Mouse (Mus musculus) hindbrain, embryonic 12.5 days (tissue): ENCODE measurements around the gene Hacd4. TPM values are rescaled to one million over a fixed set of nuclear protein-coding genes. Genes with fewer than 3 reads are reported as not detected.

Source experiments
- ATAC-seq: fragments of 200-750 bp; cut with Nextera tagmentation; 2 replicates; pipeline ENCODE4 v1.8.0; 2017; ENCODE audit warnings: moderate TSS enrichment; ENCODE audit not compliant: low FRiP score
- H3K27ac ChIP-seq: fragments of 300-500 bp; sonication (generic); 2 replicates; pipeline ENCODE4 v1.5.1; 2016; ENCODE audit warnings: mild to moderate bottlenecking
- H3K27me3 ChIP-seq: fragments of 300-500 bp; sonication (generic); 2 replicates; pipeline ENCODE4 v1.6.1; 2016; ENCODE audit warnings: mild to moderate bottlenecking
- H3K36me3 ChIP-seq: fragments of 300-500 bp; sonication (generic); 2 replicates; pipeline ENCODE4 v1.6.1; 2016; ENCODE audit warnings: mild to moderate bottlenecking
- H3K4me1 ChIP-seq: fragments of 300-500 bp; sonication (generic); 2 replicates; pipeline ENCODE4 v1.6.1; 2016
- H3K4me2 ChIP-seq: fragments of 300-500 bp; sonication (generic); replicated peaks from 2 replicates; pipeline ENCODE4 v1.6.1; 2016; ENCODE audit warnings: mild to moderate bottlenecking
- H3K4me3 ChIP-seq: fragments of 300-500 bp; sonication (generic); 2 replicates; pipeline ENCODE4 v1.5.1; 2016; ENCODE audit warnings: mild to moderate bottlenecking
- H3K9ac ChIP-seq: fragments of 300-500 bp; sonication (generic); 2 replicates; pipeline ENCODE4 v1.6.1; 2016; ENCODE audit warnings: mild to moderate bottlenecking, moderate library complexity
- H3K9me3 ChIP-seq: fragments of 300-500 bp; sonication (generic); replicated peaks from 2 replicates; pipeline ENCODE4 v1.6.1; 2016; ENCODE audit warnings: mild to moderate bottlenecking
- WGBS: fragments of 180-500 bp; shearing (Covaris S2); methylation state at CpG from one replicate; pipeline ENCODE4 v1.1.7; 2016; 5-methylcytosine and 5-hydroxymethylcytosine counted together
- polyA plus RNA-seq: library from polyadenylated mRNA; unstranded; fragments of >200 nt; fragmentation: Nextera tagmentation; extraction: Ambion mirVana; gene quantifications from 2 replicates; pipeline ENCODE4 v1.2.1, GENCODE M21; 2016

Gene Hacd4
- polyA plus RNA-seq, 1 experiment from 2014 or later, result 3.9 TPM

DNA sequence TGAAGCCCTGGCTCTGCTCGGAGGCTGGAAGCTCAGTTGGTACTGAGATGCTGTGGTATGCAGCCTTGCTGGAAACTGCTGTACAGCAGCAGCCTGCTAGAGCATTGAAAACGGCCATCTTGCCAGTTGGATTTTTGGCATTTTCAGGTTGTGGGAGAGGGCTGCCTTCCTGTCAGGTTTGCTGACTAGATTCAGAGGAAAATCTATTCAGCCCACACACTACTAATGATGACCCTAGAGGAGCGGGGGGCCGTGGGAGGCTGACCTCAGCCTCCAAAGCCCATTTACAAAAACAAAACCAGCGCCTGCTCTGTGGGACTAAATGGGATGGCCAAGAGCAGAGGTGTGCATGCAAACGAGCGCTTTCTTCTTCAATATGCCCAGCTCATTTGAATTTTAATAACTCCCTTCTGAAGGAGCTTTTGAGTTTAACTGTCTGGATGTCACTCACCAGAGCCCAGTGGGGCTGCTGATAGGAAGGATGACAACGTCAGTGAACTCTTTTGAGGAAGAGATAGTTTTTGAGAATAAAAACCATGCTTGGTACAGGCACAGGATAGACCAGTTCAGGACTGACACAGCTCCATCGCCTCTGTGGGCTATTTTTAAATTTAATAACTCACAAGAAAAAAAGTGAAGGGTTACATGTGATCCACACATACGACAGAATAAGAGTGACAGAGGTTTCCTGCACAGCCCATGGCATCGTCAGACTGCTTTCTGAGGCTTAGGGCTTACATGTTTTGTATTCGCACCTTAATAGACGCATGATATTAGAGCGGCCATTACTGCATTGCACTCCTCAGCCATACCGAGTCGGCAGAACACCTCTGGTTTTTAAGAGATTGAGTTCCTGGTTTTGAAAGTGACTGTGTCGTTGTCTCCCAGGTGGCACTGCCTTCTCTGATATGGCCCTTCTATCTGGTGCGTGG lies 66.2 kb downstream of the Hacd4 start:
- H3K27ac ChIP-seq, result no peak overlapping the region; the same call in 1 of the 2 replicates
- H3K4me1 ChIP-seq, result peaks cover 6% of the 10 kb centered on the region
- 59% methylated on average over 18 of the region's 18 CpGs for WGBS
- no peaks in the 10 kb centered on the region for H3K9me3 ChIP-seq
- 0 out of 2 replicates have a peak overlapping the region, but pooled peaks have one; percentile 21 for H3K4me2 ChIP-seq
- no peak overlapping the region for H3K9ac ChIP-seq
- no peaks in the 10 kb centered on the region for H3K36me3 ChIP-seq
- no peak overlapping the region for H3K4me3 ChIP-seq
- peak; percentile 46 for ATAC-seq
- no peaks in the 10 kb centered on the region for H3K27me3 ChIP-seq

DNA sequence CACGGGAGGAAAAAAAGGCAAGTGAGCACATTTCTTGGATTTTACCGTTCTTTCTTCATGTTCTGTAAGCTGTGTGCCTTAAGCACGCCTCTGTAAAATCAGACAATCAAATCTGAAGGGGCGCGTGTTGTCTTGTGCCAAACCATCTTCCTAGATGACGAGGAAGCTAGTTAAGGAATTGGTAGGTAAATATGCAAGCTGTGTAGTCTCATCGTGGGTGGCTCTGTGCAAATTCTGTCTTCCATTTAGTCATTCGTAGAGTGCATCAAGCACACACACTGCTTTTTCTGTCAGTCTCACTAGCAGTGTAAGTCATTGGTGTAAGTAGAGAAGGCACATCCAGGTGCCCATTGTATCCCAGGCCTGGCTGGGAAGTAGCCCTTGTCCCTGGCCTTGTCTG lies 67.9 kb downstream of the Hacd4 start:
- no peak overlapping the region for H3K4me2 ChIP-seq
- H3K4me3 ChIP-seq, result no peak overlapping the region
- no peaks in the 10 kb centered on the region for H3K9me3 ChIP-seq
- no peak overlapping the region for H3K27ac ChIP-seq
- ATAC-seq, result no peak
- H3K27me3 ChIP-seq, result no peaks in the 10 kb centered on the region
- H3K4me1 ChIP-seq, result peaks cover 6% of the 10 kb centered on the region
- H3K9ac ChIP-seq, result no peak overlapping the region
- no peaks in the 10 kb centered on the region for H3K36me3 ChIP-seq
- 89% methylated on average over 8 of the region's 8 CpGs for WGBS

DNA sequence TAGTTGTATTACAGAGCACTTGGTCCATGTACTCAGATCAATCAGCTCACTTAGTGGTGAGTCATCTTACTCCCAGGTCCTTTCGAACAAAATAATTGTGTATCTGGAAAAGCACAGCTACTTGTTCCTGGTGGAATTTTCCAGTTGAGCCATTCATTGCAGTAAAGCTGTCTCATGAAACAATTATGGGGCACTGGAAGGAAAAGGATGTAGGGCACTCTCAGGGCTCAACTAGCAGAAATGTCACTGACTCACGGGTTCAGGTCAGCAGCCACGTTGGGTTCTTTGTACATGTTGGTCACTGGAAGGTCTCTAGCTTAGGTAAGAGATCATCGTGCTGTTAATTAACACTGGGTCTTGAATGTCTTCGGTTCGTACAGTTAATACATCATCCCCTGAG lies 68.8 kb downstream of the Hacd4 start:
- Histone ChIP-seq H3K4me1 (peaks cover 6% of the 10 kb centered on the region), H3K27me3 (no peaks in the 10 kb centered on the region), H3K4me2 (no peak overlapping the region), H3K4me3 (no peak overlapping the region), H3K9me3 (no peaks in the 10 kb centered on the region), H3K36me3 (no peaks in the 10 kb centered on the region), H3K27ac (no peak overlapping the region), H3K9ac (no peak overlapping the region)
- 92% methylated on average over 6 of the region's 6 CpGs for WGBS
- no peak for ATAC-seq

DNA sequence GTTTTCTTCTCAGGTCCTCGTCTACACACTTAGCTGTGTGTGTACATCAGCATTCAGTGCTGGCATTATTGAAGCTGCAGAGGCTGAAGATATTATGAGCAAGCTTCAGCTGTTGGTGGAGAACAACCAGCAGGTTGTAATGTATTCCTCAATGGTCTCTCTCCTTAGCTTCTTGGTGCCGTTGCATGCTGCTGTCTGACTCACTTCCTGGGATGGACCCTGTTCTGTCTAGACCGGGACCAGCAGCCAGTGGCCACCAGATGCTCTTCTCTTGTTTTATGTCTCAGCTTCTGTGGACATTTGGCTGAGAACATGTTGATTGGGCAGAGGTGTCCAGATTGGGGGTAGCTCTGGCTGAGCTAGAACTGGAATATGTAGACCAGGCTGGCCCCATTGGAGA lies 81.3 kb downstream of the Hacd4 start:
- no peaks in the 10 kb centered on the region for H3K36me3 ChIP-seq
- no peak overlapping the region for H3K4me2 ChIP-seq
- no peaks in the 10 kb centered on the region for H3K4me1 ChIP-seq
- no peak overlapping the region for H3K4me3 ChIP-seq
- 89% methylated on average over 3 of the region's 3 CpGs for WGBS
- no peak overlapping the region for H3K9ac ChIP-seq
- no peak overlapping the region for H3K27ac ChIP-seq
- H3K27me3 ChIP-seq, result no peaks in the 10 kb centered on the region
- no peak for ATAC-seq
- no peaks in the 10 kb centered on the region for H3K9me3 ChIP-seq

DNA sequence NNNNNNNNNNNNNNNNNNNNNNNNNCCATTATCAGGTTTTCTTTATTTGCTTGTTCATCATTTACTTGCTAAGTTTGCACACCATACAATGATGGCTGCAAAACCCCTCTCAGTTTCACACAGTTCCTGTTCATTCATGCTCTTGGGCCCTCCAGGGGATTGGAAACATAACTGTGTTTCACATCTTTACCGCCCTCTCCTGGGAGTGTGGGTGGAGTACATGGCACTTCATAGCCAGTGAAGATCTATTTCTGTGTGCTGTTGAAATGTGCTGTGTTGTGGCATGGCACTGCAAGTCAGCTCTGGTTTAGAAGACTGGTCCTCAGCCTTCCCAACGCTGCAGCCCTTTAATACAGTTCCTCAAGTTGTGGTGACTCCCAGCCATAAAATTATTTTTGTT lies 82.1 kb downstream of the Hacd4 start:
- Histone ChIP-seq H3K36me3 (no peaks in the 10 kb centered on the region), H3K4me1 (no peaks in the 10 kb centered on the region), H3K9ac (no peak overlapping the region), H3K4me2 (no peak overlapping the region), H3K9me3 (no peaks in the 10 kb centered on the region), H3K27me3 (no peaks in the 10 kb centered on the region), H3K4me3 (no peak overlapping the region), H3K27ac (no peak overlapping the region)
- ATAC-seq, result no peak
- 79% methylated on average over 2 of the region's 2 CpGs for WGBS

DNA sequence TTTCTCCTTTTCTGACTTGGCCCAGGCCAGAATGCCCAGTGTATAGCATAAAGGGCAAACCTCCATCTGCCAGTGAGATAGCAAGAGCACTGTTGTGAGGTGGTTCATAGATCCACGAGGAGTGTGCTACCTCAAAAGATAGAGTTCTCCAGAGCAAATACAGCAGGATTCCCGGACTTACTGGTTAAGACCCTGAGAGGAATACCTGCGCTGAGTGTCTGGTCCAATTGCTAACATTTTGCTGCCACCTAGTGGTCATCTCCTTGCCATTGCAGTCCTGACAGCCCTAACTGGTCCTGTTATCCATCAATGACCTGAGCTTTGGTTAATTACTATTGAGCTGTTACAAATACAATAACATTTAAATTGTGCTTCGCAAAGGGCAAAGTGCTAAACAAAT lies 87.8 kb downstream of the Hacd4 start:
- Histone ChIP-seq H3K9me3 (no peaks in the 10 kb centered on the region), H3K9ac (no peak overlapping the region), H3K4me3 (no peak overlapping the region), H3K4me1 (no peaks in the 10 kb centered on the region), H3K27ac (no peak overlapping the region), H3K36me3 (no peaks in the 10 kb centered on the region), H3K27me3 (no peaks in the 10 kb centered on the region), H3K4me2 (no peak overlapping the region)
- ATAC-seq, result peak; percentile 89
- 5% methylated on average over 4 of the region's 4 CpGs for WGBS

Other genes with a start within 250 kb of the Hacd4 start
- not detected in 2 replicates for gene Ifnb1, start 83.8 kb upstream of the Hacd4 start, polyA plus RNA-seq
- gene Ifna15, start 119.3 kb upstream of the Hacd4 start, polyA plus RNA-seq, result not detected in 2 replicates
- not detected in 2 replicates for gene Ifna14, start 132.9 kb upstream of the Hacd4 start, polyA plus RNA-seq
- gene Ifna9, start 153.5 kb upstream of the Hacd4 start, polyA plus RNA-seq, result not detected in 2 replicates
- gene Ifna12, start 164.4 kb upstream of the Hacd4 start, polyA plus RNA-seq, result not detected in 2 replicates
- gene C87499, start 195.5 kb upstream of the Hacd4 start, polyA plus RNA-seq, result not detected in 2 replicates
- not detected in 2 replicates for gene Ifna13, start 205.5 kb upstream of the Hacd4 start, polyA plus RNA-seq
- not detected in 2 replicates for gene Ifna16, start 238.0 kb upstream of the Hacd4 start, polyA plus RNA-seq
- not detected in 2 replicates for gene Ifna2, start 245.0 kb upstream of the Hacd4 start, polyA plus RNA-seq